Mouse (Mus musculus) right cerebral cortex, postnatal 4 days (tissue): ENCODE data around the gene Eps8l3.
"Not testable (repeated sequence)": the region's sequence is repeated elsewhere in the genome, so short reads cannot be mapped to it uniquely, and the experiment has no call there.

Experiments used
- DNase-seq: peaks from one replicate; pipeline ENCODE4 v3.0.0-alpha.2; 2022

The Eps8l3 gene

GRCm38 (mm10) chr3:107853232-107854181 is 23.5 kb upstream of the Eps8l3 start:
- no peak for DNase-seq

DNA sequence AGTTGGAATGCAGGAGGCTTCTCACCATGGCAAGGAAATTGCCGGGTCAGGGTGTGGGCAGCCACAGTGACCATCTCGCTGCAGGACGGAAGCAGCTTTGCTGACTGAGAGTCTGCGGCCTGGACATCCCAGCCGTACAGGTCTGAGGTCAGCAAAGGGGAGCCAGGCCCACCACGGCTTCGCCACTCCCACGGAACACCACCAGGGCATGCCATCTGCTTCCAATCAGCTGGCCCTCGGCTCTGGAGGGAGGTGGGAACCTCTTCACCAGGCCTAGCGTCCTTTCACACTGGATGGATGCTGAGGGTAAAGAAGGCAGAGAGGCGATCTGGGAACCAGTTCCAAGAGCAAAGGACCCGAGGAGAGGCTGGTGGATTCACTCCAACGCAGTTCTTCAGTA is 21.7 kb upstream of the Eps8l3 start:
- DNase-seq = no peak

DNA sequence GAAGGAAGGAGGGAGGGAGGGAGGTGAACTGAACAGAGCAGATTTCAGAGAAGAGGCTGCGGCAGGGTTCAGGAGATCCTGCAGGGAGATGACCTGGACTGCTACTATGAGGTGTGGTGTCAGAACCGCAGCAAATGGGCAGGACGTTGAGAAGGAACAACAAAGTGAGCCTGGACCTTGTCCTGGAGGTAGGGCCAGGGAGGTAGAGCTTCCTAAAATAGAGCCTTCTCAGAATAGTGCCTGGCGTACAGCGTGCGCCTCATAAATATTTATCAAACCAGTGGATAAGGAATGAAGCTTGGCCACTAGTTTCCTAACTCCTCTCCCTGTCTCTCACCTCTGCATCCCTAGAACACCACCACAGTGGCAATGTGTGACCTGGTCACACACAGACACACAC is 19.4 kb upstream of the Eps8l3 start:
- no peak for DNase-seq

DNA sequence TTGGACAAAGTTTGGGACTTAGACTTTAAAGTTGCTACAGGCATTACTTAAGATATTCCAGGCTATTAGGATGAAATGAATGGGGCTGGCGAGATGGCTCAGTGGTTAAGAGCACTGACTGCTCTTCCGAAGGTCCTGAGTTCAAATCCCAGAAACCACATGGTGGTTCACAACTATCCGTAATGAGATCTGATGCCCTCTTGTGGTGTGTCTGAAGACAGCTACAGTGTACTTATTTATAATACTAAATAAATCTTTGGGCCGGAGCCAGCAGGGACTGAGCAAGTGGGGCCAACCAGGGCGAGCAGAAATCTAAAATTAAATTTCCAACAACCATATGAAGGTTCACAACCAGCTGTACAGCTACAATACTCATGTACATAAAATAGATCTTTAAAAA is 15.5 kb upstream of the Eps8l3 start:
- not testable (repeated sequence) for DNase-seq

- no peak for DNase-seq
These were observed 14.6 kb upstream of the Eps8l3 start for GRCm38 (mm10) chr3:107862471-107862870.

- no peak for DNase-seq
These were observed 13.6 kb upstream of the Eps8l3 start for GRCm38 (mm10) chr3:107863471-107863870.

DNA sequence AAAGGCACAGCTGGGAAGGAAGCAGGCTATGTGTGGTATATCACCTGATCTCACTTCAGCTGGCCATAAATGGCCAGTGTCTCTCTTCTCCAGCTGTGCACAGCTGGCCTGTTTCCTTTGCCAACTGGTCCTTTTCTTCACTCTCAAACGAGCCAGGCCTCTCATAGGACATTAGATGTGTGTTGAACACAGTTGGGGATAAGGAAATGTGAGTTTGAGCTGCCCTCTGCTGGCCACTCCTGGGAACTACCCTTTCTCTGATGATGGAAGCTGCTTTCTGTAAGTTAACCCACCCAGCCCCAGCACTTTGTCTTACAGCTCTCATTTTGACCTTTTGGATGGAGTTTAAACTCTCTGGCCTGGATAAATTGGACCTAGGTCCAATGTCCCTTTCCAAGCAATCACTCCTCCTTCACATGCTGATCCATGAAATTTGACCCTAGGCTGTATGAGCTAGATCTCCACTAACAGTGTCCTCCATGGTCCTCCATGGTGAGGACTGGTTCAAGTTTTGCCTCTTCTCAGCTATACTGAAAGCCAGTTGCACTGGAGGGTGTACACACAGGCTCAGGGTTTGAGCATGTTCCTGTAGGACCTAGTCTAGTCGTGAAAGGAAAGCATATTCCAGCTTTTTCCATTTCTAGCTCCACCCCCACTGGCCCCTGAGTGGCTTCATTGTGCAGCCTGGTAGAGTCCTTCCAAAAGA is 13.0 kb upstream of the Eps8l3 start:
- peak; percentile 92 for DNase-seq

DNA sequence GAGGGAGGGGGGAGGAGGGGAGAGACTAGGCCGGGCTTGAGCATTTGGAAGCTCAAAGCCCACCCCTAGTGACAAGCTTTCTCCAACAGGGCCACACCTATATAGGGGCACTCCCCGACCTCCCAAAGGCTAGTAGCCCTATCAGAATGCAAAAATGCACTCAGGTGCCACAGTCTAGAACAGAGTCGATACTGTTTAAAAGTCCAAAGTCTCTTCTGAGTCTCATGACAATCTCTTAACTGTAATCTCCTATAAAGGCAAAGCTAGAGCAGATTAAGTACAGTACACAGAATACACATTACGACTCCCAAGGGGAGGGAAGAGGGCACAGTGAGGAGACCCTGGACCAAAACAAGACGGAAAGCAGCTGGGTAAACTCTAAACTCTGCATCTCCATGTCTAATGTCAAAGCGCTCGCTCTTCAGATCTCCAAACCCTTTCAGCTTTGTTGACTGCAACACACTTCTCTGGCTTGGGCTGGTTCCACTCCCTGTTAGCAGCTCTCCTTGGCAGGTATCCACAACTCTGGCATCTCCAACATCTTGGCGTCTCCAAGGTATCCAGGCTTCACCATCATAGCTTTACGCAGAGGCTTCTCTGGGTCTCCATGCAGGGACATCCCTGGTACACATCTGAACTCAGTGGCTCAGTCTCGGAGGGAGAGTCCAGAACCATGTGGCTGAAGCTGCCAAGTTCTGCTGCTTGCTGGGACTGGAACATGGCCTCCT is 11.5 kb upstream of the Eps8l3 start:
- no peak for DNase-seq

DNA sequence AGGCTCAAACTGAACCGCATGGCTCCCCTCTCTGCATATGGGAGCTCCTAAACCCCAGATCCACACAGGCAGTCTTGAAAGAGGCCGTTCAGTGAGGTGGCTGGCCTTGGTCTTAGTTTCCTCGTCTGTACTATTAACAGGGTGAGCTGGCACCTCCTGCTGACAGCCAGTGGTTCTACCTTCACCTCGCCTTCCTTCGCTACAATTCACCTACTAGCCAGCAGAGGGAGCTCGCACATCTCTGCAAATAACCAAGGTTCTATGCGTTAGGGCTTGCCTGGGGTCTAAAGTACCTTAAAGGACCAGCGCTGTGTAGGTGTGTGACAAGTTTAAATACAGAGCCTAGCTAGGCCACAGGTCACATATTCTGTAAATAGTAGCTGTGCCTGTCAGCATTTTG is 9.9 kb upstream of the Eps8l3 start:
- DNase-seq = peak; percentile 76

DNA sequence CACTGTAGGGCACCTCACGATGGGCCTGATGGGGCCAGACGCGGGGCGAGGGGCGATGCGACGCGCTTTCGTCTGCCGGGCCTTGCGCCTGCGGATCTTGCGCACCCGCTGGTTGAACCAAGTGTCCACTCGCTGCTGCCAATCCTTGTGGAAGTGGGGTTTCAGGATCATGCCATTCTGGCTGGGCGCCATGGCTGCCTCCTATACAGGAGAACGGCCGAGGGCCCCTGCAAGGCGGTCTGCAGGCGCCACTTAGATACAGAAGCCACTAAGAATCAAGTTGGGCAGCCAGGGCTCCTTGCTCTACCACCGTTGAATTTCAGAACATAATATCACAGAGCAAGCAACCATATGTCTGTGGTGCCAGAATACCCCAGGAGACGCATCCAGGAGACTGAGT is 8.6 kb upstream of the Eps8l3 start:
- DNase-seq = no peak

DNA sequence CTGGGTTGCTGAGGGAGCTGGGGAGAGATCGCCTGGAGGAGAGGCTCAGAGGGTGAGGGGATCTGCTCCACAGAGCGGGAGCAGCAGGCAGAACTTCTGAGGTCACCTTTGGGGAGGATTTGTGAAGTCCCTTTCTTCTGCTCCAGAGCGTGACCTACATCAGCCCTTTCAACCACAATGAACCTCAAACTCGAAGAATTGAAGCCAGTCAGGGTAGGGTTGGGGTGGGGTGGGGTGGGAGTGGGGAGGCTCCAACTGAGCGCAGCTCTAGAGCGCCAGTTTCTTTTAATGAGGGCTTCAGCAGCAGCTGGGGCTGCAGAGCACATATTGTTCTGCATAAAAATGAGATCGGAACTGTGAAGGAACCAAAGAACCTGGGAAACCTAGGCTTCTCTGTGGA is 7.9 kb upstream of the Eps8l3 start:
- DNase-seq = no peak

DNA sequence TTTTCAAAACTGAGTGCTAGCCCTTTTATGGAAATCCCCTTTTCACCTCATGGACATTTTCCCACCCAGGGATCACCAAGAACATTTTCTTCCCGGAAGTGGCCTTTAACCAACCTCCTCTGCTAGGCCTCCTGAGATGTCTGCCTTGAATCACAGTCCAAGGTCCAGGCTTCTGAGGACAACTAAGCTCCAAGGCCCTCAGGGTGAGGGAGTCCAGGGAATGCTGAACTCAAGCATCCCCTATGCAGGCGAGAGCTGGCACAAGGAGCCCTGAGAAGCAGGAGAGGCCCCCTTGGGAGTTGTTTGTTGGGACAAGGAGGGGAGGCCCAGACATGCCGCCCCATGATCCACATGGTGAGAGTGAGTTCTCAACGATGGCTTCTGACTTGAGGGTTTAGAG is 7.1 kb upstream of the Eps8l3 start:
- DNase-seq = no peak

- DNase-seq = no peak
These were observed 3.4 kb upstream of the Eps8l3 start for GRCm38 (mm10) chr3:107873335-107874251.

- no peak for DNase-seq
These were observed 1.8 kb upstream of the Eps8l3 start for GRCm38 (mm10) chr3:107875231-107875630.

- DNase-seq = no peak
These were observed 1.0 kb downstream of the Eps8l3 start for GRCm38 (mm10) chr3:107877747-107878736.

DNA sequence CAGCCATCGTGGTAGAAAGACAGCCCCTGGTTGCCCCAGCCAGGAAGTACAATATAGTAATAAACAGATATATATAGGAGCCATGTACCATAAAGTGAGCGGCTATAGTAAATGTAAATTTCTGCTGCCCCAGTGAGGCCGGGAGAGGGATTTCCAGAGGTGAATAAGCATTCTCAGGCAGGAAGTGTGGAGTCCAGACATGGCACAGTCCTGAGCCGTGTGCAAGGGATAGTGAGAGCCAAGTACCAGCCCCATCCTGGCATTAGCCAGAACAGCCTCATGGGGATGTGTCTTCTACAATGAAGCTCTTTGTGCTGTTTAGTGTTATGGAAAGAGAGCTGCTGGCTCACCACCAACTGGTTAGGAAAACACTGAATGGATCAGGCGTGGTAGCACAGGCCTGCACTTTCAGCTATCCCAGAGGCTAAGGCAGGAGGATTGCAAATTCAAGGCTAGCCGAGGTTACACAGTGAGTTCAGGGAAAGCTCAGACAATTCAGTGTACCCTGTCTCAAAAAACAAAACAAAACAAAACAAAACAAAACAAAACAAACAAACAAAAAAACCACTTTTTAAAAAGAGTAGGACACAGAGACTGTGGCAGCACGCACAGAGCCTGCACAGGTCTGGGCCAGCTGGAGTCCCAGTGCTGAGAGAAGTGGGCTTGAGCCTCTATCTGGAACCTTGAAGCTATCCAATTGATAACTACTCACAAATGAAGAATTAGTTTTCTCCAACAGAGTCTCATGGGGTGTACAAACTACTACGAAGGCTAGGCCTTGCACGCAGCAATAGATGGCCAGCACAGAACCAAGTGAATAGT is 10.9 kb downstream of the Eps8l3 start:
- peak; percentile 52 for DNase-seq

GRCm38 (mm10) chr3:107889236-107889635 is 12.2 kb downstream of the Eps8l3 start:
- not testable (repeated sequence) for DNase-seq

DNA sequence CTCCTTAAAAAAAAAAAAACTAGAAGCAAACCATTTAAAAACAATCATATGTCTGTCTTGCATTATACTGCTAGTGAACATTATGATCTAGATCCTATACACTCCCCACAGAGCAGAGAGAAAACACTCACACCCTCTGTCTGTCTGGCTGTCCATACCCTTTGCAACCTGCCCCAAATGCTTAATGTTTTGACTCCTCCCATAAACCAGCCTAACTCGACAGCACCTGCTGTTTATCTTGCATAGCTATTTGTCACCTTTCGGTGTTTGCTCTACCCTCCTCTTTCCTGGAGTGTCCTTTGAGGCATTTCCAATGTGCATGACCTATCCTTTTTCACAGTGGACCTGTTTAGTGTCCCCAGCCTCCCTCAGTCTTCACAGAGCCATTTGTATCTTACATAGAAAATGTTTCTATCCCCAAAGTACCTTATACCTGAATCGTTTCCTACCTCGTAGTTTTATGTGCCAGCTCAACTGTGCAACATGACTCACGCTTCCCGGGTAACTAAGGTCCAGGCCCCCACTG is 18.2 kb downstream of the Eps8l3 start:
- DNase-seq = no peak

DNA sequence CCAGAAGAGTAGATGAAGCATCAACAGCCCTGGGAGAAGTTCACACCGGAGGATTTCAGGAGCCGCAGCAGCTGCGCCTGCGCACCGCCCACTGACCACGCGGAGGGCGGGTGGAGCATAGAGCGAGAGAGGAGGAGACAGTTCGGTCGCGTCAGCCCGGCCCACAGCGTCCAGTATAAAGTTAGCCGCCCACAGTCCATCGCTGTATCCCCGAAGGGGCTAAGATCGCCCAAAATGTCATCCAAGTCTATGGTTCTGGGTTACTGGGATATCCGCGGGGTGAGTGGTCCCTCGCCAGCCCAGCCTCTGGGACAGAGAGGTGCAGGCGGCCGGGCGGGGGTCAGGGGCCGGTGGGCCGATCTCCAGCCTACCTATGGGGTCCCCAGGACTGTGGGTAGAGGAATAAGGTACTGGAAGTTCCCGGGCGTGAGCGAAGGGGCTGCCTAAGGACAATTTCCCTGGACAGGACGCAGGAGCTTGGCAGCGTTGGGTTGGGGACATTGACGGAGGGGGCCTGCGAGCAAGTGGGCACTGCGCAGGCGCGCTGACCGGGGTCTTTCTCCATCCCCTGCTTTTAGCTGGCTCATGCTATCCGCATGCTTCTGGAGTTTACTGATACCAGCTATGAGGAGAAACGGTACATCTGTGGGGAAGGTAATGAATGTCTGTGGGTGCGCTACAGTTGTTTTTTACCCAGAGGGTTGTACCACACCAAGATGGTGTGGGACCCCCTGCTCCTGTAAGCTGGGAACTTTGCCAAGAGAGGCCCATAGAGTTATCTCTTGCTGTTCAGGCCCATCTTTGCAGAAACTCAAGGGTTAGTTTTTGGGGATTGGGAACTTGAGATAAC is 18.9 kb downstream of the Eps8l3 start, which contains the start of gene Gstm5:
Gene Gstm5, plus strand, starts transcription at position 102 of the 850 bp plus-strand sequence.
- DNase-seq = peak; percentile 75
